Mouse (Mus musculus): ENCODE data around the gene Fgfr2.

- TF ChIP-seq CTCF (IDR thresholded peaks at IDR 0.05; ENCODE audit: low read depth), result no peak
- peak; percentile 63 for TF ChIP-seq EP300 (IDR thresholded peaks at IDR 0.05; ENCODE audit: low read depth)
These were observed 425.8 kb downstream of the Fgfr2 start for GRCm38 (mm10) chr7:132697258-132697796.

Data from liver, postnatal 0 days (tissue).